Mouse (Mus musculus): ENCODE data around the gene Olfr483.

GRCm38 (mm10) chr7:108079555-108079954 is 21.1 kb upstream of the Olfr483 start, which contains the start of gene Olfr481:
- TF ChIP-seq CTCF (conservative IDR thresholded peaks at IDR 0.05; ENCODE audit: low read length) (no peak), NANOG (IDR thresholded peaks at IDR 0.05; ENCODE audit: borderline replicate concordance, low read length) (no peak)

Measured in E14TG2a.4 (cell line).